Mouse (Mus musculus) gastrocnemius, postnatal 10 days (tissue): ENCODE measurements around the gene Med13l. TPM values are rescaled to one million over a fixed set of nuclear protein-coding genes. Genes with fewer than 3 reads are reported as not detected.

Source experiments
- DNase-seq: peaks from one replicate; pipeline ENCODE4 v3.0.0; 2021; ENCODE audit warnings: mixed read lengths
- total RNA-seq, 2 experiments: library from RNA; stranded (reverse); gene quantifications; 2 replicates each; pipeline ENCODE4 v1.2.3; 2021

Gene Med13l
- total RNA-seq, 2 experiments from 2014 or later: 27.0 to 27.1 TPM

DNA sequence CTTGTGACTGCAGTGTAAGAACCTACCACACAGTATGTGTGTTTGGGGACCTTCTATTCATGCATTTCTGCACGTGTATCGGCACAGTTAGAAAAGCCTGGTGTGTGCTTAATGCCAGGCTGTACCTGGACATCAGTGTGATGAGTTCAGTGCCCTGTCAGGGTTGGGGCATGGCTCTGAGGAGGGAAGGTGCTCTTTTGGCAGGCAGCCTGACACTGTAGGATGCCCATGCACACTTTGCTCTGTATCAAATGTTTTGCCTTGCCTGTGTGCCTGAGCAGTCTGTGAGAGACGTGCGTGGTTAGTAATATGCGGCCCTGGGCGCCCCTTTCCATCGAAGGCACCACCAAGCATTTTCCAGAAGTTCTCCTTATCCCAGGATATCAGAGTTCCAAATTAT, 136.6 kb downstream of the Med13l start:
- no peak for DNase-seq

DNA sequence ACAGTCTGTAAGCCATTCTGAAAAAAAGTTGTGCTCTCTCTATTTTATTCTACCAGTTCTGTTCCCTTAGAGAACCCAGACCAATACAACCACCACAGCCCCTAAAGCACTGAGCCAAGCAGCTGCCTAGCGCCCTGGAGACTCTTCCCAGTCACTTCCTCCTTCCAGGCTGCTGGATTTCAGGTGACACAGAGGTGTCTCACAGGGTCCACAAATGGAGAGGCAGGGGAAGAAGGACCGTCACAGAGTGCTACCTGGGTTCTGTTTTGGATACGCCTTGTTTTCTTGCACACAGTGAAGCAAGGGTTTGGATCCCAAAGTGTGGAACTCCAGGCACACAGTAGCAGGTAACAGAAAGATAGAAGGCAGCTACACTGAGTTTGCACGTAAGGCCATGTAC, 140.5 kb downstream of the Med13l start:
- DNase-seq: no peak

DNA sequence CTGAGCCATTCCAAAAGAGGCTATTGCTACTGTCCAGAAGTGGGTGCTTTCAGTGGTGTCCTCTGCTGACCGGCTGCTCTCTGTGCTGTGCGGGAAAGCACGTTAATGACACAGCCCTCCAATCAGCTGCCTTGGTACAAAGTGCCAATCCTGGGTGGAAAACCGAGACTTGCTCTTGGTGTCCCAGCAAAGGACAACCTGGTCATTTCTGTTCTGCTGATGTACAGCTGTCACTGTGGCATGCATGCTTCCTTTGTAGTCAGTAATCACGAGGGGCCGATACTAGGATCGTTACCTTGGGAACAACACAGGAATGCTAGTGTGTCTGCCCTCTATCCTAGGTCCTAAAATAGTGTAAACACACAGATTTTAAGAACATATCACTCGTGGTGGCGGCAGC, 142.2 kb downstream of the Med13l start:
- DNase-seq: no peak

DNA sequence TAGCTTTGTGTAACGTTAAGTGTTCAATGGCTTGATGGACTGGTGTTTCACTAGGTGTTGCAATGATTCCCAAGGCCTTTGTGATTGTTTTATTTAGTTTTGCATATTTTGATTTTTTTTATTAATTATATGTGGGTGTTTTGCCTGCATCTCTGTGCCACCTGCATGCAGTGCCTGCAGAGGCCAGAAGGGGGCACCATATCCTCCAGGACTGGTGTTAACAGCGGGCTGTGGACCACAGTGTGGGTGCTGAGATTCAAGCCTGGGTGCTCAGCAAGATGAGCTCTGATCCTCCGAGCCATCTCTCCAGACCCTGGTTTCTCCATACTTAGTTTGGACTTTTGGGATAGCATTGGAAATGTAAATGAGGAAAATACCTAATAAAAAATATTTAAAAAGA, 143.7 kb downstream of the Med13l start:
- no peak for DNase-seq

DNA sequence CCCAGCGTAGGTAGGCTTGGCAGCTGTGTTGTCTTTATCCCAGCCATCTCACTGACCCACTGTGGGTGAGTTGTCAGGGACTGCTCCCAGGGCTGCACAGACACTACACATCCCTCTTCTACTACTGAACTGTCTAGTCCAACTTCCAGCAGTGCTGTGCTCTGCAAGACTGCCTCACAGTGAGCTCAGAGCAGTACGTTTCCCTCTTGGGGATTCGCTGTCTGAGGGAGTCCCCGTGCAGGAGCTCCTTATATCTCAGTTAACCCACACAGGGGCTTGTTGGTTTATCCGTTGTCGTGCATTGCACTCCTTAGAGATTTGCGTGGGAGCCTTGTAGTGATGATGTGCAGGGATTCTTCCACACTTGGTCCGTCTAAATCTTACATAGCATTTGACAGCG, 144.5 kb downstream of the Med13l start:
- DNase-seq: no peak

DNA sequence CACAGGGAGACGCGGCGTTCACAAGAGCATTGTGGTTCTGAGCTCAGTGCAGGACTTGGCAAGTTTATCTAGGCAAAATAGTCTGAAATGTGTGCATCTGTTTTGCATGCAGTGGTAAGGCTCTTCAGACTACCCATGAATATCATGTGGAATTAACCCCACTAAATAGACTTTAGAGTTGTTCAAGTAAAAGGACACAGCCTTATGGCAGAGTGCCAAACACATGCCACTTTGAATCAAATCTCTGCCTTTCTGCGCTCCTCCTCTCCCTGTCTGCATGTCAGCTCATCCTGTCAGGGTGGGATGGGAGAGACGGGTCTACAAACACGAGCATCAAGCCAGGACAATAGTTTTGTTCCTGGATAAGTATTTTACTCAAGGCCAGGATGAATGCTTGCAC, 145.5 kb downstream of the Med13l start:
- DNase-seq: no peak

DNA sequence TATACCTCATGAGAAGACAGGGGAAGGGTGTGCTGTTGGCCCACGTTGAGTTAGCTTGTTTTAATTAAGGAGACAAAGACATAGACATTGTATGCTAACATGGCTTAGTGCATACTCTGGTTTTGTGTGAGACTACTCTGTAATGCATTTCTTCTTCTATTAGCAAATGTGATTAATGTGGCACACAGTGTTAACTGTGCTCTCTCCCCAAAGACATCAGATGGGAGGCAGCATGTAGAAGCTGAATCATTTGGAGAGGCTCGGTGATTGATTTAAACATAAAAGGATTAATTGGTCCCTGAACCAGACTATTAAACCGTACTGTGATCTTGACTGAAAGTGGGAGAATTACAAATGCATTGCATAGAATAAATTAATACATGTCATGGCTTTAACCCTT, 145.9 kb downstream of the Med13l start:
- no peak for DNase-seq

DNA sequence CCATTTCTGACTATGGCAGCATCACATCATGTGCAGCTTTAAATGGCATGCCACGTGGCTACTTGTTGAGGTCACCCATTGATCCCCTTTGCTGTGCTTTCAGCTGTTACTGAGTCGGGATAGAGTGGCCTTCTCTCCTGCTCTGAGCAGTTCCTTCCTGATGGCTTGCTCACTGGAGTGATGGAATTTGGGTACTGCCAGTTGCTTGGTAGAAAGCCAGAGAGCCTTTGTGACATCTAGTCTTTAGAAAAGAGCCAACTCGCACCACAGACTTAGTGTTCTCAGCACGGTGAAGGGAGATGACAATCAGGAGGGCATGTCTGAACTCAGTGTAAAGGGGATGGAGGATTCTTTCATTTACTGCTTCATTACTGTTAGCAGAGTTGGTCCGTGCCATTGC, 147.0 kb downstream of the Med13l start:
- DNase-seq: no peak

DNA sequence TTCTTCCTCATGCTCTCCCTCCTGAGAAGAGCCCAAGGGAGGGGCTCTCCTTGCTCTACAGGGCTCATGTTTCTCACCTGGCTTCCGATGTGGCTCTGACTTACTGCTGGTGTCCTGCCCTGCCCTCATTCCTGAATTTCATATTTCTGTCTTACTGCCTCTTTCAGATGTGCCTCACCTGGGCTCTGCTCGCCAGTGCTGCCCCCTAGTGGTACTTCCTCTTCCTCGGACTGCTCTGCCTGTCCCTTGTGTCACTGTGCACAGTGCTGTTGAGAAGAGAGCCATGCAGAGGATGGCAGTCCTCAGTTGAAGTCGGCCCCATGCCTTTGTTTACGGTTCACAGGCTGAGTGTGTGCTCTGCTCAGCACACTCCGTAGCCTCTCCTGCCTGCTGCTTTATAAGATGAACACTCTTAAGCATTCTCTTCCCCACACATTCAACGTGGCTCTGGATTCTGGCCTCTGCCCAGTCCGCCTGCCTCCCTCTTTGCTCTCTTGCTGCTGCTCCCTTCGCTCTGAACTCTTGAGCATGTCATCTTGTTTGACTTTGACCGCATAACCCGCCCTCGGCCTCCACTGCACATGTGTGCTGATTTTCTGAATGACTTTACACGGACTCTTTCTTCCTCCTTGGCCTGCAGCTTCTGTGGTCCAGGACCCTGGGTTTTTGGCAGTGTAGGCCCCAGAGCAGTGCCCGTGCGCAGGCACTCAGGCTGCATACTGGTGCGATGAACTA, 147.9 kb downstream of the Med13l start:
- peak; percentile 79 for DNase-seq

DNA sequence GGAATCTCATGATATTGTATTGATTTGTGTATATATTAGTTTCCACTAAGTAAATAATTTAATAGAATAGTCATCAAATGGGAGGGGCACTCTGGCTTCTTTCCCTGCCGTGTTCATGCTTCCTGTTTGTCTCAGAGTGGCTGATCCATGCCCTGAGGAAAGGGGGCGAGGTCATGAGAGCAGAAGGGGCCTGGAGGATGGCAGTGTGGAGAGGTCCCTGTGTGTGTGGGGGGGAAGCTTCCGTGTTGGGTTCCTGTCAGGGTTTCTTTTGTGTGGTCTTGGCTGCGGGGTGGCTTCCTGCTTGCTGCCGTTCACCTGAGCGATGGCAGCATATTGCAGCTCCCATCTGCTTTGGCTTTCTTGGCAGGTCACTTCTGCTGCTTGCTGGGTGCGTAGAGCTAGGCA, 149.4 kb downstream of the Med13l start:
- no peak for DNase-seq

DNA sequence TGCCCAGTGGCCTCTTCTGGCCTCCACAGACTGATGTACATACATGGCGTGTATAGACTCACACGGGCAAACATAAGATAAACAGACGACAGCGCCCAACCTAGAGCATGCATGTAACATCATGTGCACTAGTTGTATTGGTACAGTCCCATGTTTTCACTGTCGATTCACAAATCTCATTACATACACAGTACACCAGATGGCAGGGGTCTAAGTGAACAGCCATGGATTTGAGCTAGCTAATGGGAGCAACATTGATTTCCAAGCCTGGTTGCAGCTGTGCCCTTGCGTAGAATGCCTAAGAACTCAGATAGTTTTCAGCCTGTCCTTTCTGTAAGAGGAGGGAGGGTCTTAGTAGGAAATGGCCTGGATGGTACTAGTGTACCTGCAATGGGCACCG, 155.0 kb downstream of the Med13l start:
- DNase-seq: no peak

DNA sequence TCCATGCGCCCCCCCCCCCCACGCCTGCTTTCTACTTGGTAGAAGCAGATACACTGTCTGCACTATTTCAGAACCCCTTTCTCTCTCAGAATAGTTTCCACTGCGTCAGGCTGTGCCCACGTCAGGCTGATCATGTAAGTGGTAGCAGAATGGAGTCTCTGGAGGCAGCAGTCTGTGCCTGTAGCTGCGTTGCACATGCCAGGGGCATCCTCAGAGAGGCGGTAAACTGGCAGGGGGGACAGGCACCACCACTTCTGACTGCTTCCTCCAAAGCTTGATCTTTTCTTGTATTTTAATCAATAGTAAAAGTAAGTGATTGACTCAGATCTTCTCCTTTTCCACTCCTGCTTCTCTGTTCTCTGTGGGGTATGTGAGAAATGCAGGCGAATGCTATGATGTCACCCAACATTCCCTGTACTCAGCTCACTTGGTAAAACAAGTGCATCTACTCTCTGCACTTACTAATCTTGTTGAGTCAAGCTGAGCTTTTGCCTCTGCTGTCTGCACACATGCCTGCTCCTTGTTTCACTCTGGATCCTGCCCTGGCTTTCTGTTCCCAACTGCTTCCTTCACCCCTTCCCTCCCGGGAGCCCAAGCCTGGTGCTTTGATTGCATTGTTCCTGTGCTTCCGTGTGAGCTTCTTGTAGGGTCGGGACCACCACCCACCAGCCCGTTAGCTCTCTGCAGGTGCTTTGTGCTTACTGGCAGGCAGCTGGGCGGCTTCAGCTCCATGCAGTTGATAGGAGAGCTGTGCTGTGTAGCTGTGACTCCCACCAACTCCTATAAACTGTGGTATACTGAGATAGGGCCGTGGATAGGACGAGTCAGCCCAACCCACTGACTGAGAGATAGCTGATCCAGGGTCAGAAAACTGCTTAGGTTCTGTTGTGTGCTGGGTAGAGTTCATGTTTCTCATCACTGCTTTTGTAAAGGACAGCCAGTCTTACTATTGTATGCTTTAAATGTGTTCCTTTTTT, 156.1 kb downstream of the Med13l start:
- DNase-seq: no peak

DNA sequence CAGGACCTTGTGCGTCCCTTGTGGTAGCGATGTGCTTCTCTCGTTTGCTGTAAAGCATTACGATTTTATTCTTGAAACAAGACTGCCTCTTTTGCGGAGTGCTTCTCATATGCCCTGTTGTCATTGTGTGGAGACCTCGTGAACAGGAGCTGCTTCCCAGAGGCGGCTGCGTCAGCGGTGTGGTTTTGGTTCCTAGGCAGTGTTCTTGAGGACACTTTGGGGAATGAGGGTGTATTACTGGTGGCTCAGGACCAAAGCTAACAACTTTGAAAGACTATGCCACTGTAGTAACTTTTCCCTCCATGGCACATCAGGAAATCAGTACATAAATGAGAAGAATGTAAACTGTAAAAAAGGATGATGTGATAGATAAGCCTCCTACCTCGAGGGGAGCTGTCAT, 157.0 kb downstream of the Med13l start:
- DNase-seq: no peak

DNA sequence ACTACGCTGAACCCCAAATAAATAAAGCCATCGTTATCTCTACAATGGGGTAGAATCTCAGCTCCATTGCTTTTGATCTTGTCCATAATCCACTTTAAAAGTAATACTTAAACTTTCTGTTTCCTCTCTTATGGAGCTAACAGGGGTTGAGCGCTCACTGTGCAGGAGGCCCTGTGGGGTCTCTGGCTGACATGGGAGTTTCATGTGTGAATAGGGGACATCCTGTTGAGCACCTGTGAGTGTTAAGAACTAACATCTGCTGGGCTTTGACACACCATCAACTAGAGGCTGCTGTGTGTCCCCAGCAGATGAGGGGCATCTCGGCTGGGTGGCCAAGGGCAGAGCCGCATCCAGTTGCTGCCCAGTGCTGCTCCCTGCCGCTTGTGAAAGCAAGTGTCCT, 157.6 kb downstream of the Med13l start:
- no peak for DNase-seq

DNA sequence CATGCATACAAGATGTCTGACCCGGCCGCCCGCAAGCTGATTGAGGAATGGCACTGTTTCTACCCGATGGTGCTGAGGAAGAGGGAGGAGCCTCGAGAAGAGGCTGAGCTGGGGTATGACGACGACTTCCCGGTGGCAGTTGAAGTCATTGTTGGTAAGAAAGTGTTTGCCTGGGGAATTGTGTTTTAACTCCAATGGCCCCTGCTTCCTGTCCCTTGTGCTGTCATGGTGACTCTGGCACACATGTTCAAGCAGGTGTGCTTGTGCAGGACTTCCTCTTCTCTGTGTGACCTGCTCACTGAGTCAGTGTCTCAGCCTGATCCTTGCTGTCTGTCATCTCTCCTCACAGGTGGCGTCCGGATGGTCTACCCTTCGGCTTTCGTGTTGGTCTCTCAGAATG, 160.9 kb downstream of the Med13l start:
- no peak for DNase-seq

DNA sequence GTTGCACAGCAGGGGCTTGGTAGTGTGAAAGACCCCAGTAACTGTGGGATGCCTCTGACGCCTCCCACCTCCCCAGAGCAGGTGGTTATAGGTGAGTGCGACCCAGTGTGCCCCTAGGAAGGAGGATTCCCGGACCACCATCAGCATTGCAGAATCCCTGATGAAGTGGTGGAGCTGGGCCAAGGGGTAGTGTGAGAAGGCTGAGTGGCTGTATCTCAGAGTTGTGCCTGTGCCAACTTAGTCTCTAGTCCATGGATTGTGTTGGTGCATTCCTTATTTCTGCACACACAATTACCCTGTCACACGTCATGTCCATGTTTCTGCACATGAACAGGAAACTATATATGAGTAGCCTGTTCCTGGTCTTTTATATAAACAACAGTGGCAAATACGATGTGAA, 161.4 kb downstream of the Med13l start:
- no peak for DNase-seq

DNA sequence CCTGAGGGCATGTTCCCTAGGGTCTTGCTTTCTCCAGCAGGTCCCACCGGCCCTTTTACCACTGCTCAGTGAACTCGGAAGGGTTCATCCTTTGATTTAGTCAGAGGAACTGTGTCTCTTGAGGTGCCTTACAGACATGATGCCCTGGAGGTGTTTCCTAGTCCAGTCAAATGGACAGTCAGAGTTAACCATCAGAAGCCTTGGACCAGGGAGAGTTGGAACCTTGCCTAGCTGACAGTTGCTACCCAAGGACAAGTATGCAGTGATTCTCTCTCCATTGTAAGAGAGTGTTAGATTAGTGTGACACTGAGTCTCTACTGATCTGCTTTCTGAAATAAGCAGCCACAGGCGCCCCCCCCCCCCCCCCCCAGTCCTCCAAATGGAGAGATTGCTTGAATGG, 162.0 kb downstream of the Med13l start:
- no peak for DNase-seq

DNA sequence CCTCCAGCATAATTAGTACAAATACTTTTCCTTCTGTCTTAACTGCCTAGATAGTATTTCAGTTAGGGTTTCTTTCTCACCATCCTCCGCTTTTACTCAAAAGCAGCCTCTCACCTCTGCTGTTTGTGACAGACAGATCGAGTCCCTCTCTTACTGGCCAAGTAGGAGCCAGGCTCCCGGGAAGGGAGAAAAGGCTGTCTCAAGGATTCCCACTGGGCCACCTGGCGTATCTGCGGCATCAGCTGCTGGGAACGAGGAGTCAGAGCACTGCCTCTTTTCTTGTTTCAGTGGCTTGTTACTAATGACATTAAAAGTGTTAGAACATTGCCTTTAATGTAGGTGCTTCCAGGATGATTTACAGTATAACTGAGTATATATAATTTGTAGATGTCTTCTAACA, 164.9 kb downstream of the Med13l start:
- DNase-seq: no peak

DNA sequence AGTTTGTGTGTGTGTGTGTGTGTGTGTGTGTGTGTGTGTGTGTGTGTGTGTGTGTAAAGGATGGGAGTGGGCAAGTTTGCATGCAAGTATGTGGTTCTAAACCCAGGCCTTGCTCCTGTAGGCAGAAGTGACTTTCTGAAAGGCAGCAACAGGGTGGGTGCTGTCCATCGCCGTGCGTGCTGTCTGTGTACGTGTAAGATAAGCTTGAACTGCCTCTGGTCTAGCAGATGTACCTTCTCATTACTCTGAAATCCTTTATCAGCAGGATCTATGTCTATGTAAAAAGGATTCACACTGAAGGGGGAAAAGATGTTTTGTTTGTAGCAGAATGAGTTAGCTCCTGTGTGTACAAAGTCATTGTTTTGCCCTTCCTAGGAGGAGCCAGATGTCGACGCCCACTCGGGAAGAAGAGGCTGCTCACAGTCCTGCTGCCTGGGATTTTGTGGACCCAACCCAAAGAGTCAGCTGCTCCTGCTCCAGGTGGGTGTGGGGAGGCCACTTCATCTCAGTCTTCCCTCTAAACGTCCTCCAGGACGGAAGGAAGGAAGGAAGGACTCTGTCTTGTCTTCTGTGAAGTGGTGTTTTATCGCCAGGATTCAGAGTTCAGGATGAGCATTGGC, 165.5 kb downstream of the Med13l start:
- DNase-seq: no peak

DNA sequence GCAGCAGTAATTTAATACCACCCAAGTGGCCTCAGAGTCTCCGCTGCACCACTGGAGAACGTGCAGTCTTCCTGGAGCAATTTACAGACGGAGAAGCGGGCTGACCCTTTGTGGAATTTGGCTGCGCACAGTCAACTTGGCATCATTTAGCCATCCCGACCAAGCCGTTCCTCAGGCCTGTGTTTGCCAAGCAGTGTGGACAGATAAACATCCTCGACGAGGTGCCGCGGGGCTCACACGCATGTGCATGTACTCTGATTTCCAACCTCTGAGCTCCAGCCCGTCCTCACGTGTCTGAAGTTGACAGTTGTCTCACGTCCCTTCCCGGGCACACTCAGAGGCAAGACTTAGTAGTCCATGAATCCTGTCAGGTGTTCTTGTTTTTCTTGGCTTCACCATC, 166.9 kb downstream of the Med13l start:
- DNase-seq: no peak

DNA sequence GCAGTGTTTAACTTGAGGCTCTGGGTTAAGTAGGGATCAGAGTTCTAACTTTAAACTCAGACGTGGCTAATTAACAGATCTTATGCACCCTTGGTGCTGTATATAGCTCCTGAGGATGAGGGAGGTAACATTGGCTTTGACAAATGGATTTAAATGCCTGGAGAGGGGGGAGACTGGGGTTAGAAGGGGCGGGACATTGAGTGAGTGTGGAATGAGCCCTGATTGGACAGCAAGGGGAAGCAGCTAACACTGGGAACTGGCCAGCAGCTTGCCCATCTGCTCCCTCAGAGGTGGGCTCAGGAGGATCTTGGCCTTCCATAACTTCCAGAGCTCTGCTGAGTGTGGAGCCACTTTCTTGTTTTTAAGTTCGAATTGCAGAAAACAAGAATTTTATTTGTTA, 171.7 kb downstream of the Med13l start:
- no peak for DNase-seq

DNA sequence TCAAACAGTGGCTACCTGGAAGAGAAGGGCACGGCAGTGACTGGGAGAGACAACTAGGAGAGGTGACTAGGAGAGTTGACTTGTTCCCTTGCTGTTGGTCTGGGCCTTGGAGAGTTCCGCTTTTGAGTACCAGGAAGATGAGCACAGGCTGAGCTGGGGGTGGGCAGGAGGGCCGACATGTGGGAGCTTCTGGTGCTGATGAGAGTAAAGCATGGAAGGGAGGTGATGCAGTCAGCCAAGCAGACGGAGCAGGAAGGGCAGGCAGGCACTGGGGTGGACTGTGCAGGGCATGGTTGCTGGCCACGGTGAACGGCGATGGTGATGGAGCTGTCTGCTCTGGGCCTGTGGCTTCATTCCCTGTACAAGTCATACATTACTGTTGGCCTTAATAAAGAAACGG, 172.2 kb downstream of the Med13l start:
- no peak for DNase-seq

DNA sequence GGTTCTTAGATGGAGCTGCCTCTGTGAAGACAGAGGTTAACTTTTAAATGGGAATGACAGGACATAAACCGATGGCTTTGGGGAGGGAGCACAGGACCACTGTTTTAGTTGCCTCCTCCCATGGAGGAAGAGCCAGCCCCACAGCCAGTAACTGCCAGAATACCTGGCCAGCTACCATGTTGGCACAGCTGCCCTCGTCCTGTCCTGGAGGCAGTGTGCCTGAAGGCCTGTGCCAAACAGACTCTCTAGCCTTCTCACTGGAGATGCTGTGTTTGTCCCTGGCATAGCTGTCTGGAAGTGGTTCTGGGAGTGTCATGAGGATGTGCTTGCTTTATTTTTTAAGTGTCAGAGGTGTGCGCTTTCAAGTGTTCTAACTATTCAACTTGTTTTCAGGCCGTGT, 173.1 kb downstream of the Med13l start:
- peak; percentile 54 for DNase-seq
